Mouse (Mus musculus) macrophage (primary cell): Measurements from ENCODE around the gene Myo19. TPM values are rescaled to one million over a fixed set of nuclear protein-coding genes. Genes with fewer than 3 reads are reported as not detected.

Experiments
- H3K27ac ChIP-seq: fragments of 350-480 bp; formaldehyde crosslinking; 2 replicates; pipeline ENCODE4 v1.9.0; 2021
- H3K36me3 ChIP-seq: fragments of 350-480 bp; formaldehyde crosslinking; 2 replicates; pipeline ENCODE4 v1.9.0; 2021; ENCODE audit errors: inconsistent target
- H3K4me3 ChIP-seq: fragments of 350-480 bp; formaldehyde crosslinking; 2 replicates; pipeline ENCODE4 v1.9.0; 2021; ENCODE audit errors: inconsistent target
- H3K79me2 ChIP-seq: fragments of 350-480 bp; formaldehyde crosslinking; 2 replicates; pipeline ENCODE4 v1.9.0; 2021; ENCODE audit errors: inconsistent target
- WGBS: methylation state at CpG from one replicate; pipeline ENCODE4 v1.1.7; 2026; ENCODE audit warnings: inconsistent platforms; ENCODE audit not compliant: missing documents; 5-methylcytosine and 5-hydroxymethylcytosine counted together
- polyA plus RNA-seq: library from polyadenylated mRNA; stranded (reverse); fragments of 250-400 nt; gene quantifications from 3 replicates; pipeline ENCODE4 v1.2.4, GENCODE M21; 2018; ENCODE audit warnings: inconsistent platforms
- total RNA-seq, 78 experiments: library from RNA; depleted of rRNA; stranded (reverse); fragments of 250-400 nt; gene quantifications; 1 replicate in 9 of 78; 2 replicates in 24 of 78; 3 replicates in 43 of 78; 4 replicates in 2 of 78; pipeline ENCODE4 v1.2.4; 2018; ENCODE audit warnings: inconsistent platforms in 56 of 78

Myo19 gene
- 10 to 100 TPM in 3 of 26 experiments, 1 to 10 TPM in 23; 2.3 to 11.8 (median 7.5) TPM for total RNA-seq (2018; cell fraction: chromatin; rRNA removed)
- 1 to 10 TPM in 22 of 26 experiments, under 1 TPM in 4; 0.76 to 1.8 (median 1.4) TPM for total RNA-seq (2018; cell fraction: cytosol; rRNA removed)
- total RNA-seq (2018; cell fraction: nucleus; rRNA removed), result 10 to 100 TPM in 1 of 26 experiments, 1 to 10 TPM in 25; 1.5 to 16.8 (median 3.7) TPM
- 1.1 to 3.6 TPM (median 1.7 TPM) in 3 replicates for polyA plus RNA-seq

DNA sequence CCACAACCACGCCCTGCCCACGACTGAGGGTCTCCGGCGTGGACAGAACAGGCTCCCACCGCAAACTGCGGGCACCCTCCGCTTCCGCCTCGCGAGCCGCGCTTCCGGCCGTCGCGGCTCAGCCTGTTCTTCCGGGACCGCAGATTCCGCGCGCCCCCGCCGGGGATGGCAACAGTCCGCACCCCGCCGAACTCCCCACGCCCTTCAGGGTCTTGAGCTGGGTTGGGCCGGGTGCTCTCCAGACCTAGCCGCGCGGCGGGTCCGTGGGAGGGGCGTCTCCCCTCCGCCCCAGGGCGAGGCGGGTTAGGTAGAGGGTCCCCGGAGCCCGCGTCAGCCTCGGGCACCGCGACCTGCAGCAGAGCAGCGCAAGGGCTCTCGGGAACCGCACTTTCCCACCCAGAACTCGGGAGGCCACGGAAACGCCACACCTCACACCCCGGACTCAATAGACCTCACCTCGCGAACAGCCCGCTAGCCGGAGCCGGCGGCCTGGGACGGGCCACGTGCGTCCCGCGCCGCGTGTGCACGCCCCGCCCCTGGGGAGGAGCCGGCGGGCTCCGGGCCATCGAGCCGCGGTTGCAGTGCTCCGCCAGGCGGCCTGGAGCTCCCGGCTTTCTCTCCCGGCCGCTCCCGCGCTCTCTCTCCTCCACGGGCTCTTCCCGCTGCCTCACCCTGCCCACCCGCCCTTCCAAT is at the start of gene Myo19, which contains the start of gene Pigw:
Myo19 (plus strand) TSS at position 377 of the 693 bp plus-strand sequence.
Pigw (minus strand) TSS at position 514 of the 693 bp plus-strand sequence.
- Histone ChIP-seq H3K4me3 (peak within 1 kb of the TSS; percentile 57), H3K36me3 (no peaks in the 10 kb centered on the region), H3K27ac (peak within 1 kb of the TSS; percentile 43), H3K79me2 (no peaks in the 10 kb centered on the region; the same call in 1 of the 2 replicates)
- under 1% methylated on average over 76 of the region's 81 CpGs for WGBS

DNA sequence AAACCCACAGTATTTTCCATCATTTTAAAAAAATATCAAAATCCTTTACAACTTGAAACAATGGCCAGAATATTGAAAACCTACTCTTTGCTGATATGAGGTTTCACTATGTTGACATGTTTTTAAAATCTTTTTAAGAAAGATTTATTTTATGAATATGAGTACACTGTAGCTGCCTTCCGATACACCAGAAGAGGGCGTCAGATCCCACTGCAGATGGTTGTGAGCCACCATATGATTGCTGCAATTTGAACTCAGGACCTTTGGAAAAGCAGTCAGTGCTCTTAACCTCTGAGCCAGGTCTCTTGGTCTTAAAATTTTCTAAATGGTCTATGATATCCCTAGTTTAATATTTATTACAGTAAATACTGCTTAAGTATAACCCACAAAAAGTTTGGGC is 40.6 kb upstream of the Myo19 start:
- no peak overlapping the region for H3K27ac ChIP-seq
- H3K36me3 ChIP-seq, result peaks cover 63% of the 10 kb centered on the region
- 88% methylated on average over 2 of the region's 2 CpGs for WGBS
- H3K79me2 ChIP-seq, result peaks cover 21% of the 10 kb centered on the region; the same call in 1 of the 2 replicates
- no peak overlapping the region for H3K4me3 ChIP-seq

GRCm38 (mm10) chr11:84846741-84847474 is 33.0 kb upstream of the Myo19 start:
- Histone ChIP-seq H3K4me3 (no peak overlapping the region), H3K79me2 (peaks cover 35% of the 10 kb centered on the region; the same call in 1 of the 2 replicates), H3K27ac (no peak overlapping the region), H3K36me3 (peaks cover 54% of the 10 kb centered on the region)
- 98% methylated on average over 13 of the region's 15 CpGs for WGBS

- no peak overlapping the region for H3K4me3 ChIP-seq
- H3K27ac ChIP-seq, result no peak overlapping the region
- peaks cover 57% of the 10 kb centered on the region for H3K36me3 ChIP-seq
- H3K79me2 ChIP-seq, result peaks cover 31% of the 10 kb centered on the region; the same call in 1 of the 2 replicates
- WGBS, result 82% methylated on average over 7 of the region's 7 CpGs
Measured at GRCm38 (mm10) chr11:84847475-84848090, 32.4 kb upstream of the Myo19 start.

GRCm38 (mm10) chr11:84855285-84855684 is 24.7 kb upstream of the Myo19 start:
- peaks cover 61% of the 10 kb centered on the region for H3K36me3 ChIP-seq
- H3K27ac ChIP-seq, result no peak overlapping the region
- H3K4me3 ChIP-seq, result no peak overlapping the region
- H3K79me2 ChIP-seq, result peaks cover 68% of the 10 kb centered on the region
- 92% methylated on average over 6 of the region's 6 CpGs for WGBS

DNA sequence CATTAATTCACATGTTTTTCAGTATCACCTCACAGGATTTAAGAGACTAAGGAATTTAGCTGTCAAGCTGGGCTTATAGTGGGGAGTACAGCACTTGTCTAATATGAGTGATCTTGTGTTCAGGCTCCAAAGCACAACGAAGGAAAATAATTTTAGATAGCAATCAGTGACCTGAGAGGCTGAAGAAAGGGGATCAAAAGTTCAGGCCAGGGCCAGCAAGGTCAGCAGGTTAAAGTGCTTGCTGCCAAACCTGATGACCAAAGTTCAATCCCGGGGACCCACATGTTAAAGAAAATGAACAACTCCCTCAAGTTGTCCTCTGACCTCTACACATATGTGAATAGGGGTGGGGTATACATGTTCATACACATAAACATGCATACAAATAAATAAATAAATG is 14.7 kb upstream of the Myo19 start:
- WGBS, result 56% methylated on average over 2 of the region's 2 CpGs
- peaks cover 13% of the 10 kb centered on the region for H3K36me3 ChIP-seq
- no peak overlapping the region for H3K27ac ChIP-seq
- H3K79me2 ChIP-seq, result peaks cover 92% of the 10 kb centered on the region
- H3K4me3 ChIP-seq, result no peak overlapping the region

DNA sequence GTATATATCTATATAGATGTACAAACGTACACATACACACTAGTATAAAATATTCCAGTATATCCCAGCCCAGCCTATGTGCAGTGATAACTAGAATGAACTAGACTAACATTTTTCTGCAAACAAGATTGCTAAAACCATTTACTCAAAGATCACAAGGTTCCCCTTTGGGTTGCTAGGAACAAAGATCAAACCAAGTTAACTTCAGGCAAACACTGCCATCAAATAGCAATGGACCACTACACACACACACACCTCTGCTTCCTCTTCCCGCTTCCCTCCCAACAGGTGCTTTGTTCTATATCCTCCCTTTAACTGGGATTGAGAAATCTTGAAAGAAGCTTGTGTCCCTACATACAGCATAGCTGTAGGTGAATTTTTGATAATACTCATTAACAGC is 12.4 kb upstream of the Myo19 start:
- Histone ChIP-seq H3K4me3 (no peak overlapping the region), H3K27ac (no peak overlapping the region), H3K79me2 (peaks cover 84% of the 10 kb centered on the region), H3K36me3 (peaks cover 8% of the 10 kb centered on the region; the same call in 1 of the 2 replicates)
- 79% methylated on average over 2 of the region's 2 CpGs for WGBS

GRCm38 (mm10) chr11:84868786-84869259 is 11.1 kb upstream of the Myo19 start:
- WGBS, result under 1% methylated on average over 7 of the region's 7 CpGs
- H3K4me3 ChIP-seq, result peak overlapping the region; percentile 92
- H3K79me2 ChIP-seq, result peaks cover 75% of the 10 kb centered on the region
- peak overlapping the region; percentile 91 for H3K27ac ChIP-seq
- peaks cover 8% of the 10 kb centered on the region; the same call in 1 of the 2 replicates for H3K36me3 ChIP-seq

DNA sequence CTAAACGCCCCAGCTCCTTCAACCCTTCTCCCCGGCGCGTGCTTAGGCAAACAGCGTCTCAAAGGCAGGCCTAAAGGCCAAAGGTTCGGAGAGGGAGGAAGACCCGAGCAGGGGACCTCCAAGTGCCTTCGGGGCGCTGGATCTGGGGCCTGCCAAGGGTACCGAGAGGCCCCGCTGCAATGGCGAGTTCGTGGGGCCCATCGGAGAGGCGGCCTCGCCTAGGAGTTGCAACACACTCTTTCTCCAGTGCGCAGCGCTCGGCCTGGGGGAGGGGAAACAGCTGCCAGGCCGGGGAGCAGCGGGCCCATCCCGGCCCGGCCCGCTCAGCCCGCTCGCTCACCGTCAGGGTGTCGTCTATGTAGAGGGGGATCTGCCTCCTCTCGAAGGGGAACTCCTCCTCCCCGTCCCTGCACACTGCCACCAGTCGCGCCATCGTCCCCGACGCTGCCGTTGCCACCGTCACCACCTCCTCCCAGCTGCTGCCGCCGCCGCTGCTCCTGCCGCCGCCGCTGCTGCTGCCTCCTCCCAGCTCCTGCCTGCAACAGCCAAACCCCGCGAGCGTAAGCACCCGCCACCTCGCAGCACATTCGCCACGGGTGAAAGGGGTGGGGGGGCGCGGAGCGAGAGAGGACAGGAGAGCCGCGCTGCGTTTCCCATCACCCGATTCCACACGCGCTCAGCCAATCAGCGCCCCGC is 10.3 kb upstream of the Myo19 start:
- H3K79me2 ChIP-seq, result peaks cover 66% of the 10 kb centered on the region
- 2% methylated on average over 58 of the region's 61 CpGs for WGBS
- peak overlapping the region; percentile 91 for H3K27ac ChIP-seq
- H3K36me3 ChIP-seq, result peaks cover 8% of the 10 kb centered on the region; the same call in 1 of the 2 replicates
- H3K4me3 ChIP-seq, result peak overlapping the region; percentile 92

GRCm38 (mm10) chr11:84870337-84871043 is 9.5 kb upstream of the Myo19 start, which contains the start of gene Ggnbp2:
Gene Ggnbp2 (minus strand): TSS chr11:84870817.
- Histone ChIP-seq H3K27ac (peak within 1 kb of the TSS; percentile 91), H3K36me3 (peaks cover 5% of the 10 kb centered on the region; the same call in 1 of the 2 replicates), H3K4me3 (peak within 1 kb of the TSS; percentile 92), H3K79me2 (peaks cover 58% of the 10 kb centered on the region)
- WGBS, result 3% methylated on average over 29 of the region's 62 CpGs

GRCm38 (mm10) chr11:84871046-84871445 is 8.9 kb upstream of the Myo19 start:
- no peaks in the 10 kb centered on the region; the same call in 1 of the 2 replicates for H3K36me3 ChIP-seq
- H3K27ac ChIP-seq, result peak overlapping the region; percentile 88
- H3K4me3 ChIP-seq, result peak overlapping the region; percentile 88
- 0% methylated on average over 10 of the region's 10 CpGs for WGBS
- peaks cover 53% of the 10 kb centered on the region for H3K79me2 ChIP-seq

DNA sequence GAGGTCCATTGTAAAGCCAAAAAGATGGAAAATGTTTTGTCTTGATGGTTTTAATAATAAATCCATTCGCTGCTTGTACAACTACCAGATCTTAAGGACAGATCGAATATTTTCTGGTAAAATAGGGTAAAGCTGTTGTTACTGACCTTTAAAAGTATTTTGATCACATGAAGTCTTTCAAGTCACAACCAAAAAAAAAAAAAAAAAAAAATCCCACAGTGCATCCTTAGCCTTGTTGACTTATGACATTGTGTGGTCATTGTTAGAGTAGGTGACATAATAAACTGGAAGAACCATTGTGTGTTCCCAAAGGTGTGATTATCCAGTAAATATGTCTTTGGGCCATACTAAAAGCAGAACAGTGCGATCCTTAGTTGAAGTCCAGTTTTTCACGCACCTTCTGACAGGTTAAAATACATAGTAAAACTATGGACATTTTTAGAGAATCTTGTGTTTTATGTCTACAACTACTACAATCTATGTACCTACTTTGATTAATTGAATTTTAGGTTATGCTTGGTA is 8.3 kb upstream of the Myo19 start:
- Histone ChIP-seq H3K4me3 (peak overlapping the region; percentile 88), H3K27ac (peak overlapping the region; percentile 88), H3K36me3 (no peaks in the 10 kb centered on the region), H3K79me2 (peaks cover 47% of the 10 kb centered on the region)
- WGBS, result 68% methylated on average over 4 of the region's 4 CpGs
